Mouse (Mus musculus): ENCODE results near the gene Kcnn1.

- TF ChIP-seq CTCF (IDR thresholded peaks at IDR 0.05; ENCODE audit: extremely low read depth, insufficient read depth, insufficient read length, insufficient replicate concordance) (no peak), POLR2A (IDR thresholded peaks at IDR 0.05; ENCODE audit: low read depth, low read length) (no peak)
Measured at GRCm38 (mm10) chr8:70863956-70864711, 1.1 kb upstream of the Kcnn1 start.
